Mouse (Mus musculus): ENCODE measurements at regions not wholly inside any gene's neighbourhood (a gene's known extent, or its start where the extent isn't known, plus 50 kb on each side); places are given as distances from the start of the nearest gene placed in this dataset.

DNA sequence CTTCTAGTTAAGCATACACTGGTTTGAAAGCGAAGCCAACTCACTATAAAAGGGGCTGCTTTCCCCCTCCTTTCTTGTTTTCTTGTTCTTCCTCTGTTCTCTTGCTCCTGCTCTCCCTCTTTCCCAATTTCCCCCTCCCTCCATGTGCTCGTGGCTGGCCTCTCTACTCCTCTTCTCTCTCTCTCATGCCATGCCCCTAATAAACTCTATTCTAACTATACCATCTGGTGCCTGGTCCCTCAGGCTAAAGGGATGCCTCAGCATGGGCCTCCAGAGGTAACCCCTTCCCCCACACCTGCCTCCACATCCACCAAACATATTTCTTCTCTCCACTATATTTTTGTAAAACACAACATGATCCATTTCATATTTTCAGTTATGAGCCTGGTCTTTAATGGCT is 210.1 kb downstream of the Gja1 start:
- DNase-seq (ENCODE audit: low read depth, low spot score) = no peak

DNA sequence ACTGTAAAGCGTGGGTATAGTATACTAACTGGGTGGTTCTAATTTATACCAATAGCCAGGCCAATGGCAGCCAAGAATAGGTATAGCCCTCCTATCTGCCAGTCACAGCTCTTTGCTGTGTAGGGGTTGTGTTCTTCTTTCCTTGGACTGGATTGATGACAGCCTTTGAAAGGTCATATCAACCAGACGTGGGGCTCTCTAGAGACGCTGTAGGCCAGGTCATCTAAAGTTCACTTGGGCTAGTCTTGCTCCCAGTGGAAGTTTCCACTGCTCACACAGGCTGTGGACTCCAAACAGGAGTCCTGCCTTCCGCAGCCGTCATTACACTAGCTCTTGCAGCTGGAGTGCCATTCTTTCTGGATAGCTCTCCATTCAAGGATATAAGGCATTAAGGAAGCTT is 220.3 kb downstream of the Gja1 start:
- DNase-seq (ENCODE audit: low read depth, low spot score) = no peak

DNA sequence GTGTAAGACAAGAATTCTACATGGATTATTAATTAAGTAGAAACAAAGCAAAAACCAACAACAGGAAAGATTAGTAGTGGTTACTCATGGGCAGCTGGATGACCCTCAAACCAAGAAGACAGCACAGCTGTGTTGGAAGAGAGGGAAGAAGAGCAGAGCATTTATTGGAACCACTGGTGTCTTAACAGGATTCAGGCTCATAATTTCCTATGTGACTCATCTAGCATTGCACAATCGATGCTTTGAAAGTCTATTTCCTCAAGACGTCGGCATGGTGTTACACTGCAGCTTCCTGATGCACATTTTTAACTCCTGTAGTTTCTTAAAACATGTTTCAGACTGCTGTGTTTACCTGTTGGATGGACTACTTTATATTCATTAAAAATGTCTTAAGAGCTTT is 221.1 kb downstream of the Gja1 start:
- no peak for DNase-seq (ENCODE audit: low read depth, low spot score)

DNA sequence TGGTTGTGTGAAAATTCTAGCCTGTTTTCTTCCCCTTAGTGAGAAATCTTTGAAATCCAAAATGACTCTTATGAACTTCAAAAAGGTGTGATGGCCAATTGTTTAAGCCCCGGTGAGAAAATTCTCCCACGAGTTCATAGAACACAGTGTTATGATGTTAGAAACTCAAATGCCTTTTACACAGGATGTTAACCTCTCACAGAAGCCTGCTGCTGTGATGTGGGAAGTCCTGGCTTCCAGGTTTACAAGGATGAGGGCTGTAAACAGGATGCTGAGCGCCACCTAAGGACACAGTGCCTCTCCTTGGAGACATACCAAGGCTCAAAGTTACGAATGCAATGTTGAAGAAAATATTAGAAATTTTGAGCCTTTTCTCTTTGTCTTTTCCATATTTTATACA is 222.8 kb downstream of the Gja1 start:
- DNase-seq (ENCODE audit: low read depth, low spot score) = no peak

DNA sequence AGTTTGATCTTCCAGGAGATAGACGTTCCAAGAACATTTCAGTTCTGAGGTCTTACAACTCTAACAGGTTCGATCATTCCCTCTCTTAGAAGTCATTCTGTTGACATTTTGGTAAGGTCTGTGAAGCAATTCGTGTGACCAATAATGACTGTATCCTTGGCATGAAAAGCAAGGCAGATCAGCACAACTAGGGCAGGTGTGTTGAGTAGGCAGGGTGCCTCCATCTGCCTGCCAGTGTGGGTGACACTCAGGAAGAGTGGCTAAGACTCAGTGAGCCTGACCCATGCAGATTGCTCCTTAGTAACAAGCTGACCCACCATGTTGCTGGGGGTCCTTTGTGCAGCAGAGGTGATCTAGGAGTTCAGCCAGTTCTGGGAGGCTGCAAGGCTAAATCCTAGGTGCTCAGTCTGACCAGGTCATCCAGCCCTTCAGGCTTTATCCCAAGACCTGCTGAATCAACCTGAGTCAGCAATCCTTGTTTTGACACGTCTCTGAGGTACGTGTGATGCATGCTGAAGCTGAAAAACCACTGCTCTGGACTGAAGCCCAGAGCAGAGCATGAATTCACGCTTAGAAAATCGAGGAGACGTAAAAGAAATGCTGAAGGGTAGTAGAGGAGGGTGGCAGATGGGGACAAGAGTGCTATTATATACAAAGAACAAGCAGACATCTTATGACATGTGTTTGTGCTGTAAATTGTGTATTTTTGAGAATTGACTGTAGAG is 234.6 kb downstream of the Gja1 start:
- no peak for DNase-seq (ENCODE audit: low read depth, low spot score)

DNA sequence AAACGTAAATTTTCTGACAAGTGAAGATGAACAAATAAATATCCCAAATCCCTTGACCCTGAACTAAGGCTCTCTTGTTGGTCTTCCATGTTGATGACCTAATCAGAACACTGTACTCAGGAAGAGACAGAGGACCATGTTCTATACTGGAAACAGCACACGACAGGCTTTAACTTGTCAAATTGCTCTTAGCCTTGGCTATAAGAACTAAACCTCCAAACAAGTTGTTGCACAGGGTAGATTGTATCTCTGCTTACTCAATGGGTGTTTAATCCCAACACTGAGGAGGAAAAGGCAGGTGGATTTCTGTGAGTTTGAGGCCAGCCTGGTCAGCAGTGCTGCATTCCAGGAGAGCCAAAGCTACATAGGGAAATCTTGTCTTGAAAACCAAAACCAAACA is 265.5 kb downstream of the Gja1 start:
- DNase-seq (ENCODE audit: low read depth, low spot score) = no peak

DNA sequence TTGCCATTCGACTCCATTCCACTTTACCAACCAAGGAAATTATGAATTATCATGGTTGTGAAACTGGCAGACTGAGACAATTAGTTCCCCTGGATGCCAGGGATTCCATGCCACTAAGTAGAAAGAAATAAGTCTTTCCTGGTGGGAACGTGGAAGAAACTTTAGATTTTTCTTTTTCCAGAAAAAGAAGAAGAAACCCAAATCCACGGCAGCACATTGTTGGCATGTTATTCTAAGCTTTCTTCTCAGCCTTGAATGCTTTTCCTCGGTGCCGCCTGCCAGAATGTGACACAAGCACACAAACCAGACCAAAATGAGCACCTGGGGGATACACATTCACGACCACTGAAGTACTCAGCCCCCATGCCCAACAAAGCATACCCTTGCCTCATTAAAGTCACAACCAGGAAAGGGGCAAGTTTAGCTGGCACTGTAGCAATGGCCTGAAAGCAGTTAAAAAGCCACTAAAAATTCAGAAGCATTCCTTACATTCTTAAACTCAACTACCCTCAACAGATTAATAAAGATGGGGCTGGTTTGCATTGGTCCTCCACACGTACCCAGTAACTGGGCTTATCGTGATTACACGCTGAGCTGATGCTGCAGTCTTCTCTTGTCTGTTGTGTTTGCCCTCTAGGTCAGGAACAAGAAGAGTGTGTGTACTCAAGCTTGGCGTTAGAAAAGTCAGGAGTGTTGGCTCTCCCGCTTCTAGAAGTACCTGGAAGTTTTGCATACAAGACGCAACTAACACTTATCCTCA is 266.4 kb downstream of the Gja1 start:
- DNase-seq (ENCODE audit: low read depth, low spot score) = no peak

DNA sequence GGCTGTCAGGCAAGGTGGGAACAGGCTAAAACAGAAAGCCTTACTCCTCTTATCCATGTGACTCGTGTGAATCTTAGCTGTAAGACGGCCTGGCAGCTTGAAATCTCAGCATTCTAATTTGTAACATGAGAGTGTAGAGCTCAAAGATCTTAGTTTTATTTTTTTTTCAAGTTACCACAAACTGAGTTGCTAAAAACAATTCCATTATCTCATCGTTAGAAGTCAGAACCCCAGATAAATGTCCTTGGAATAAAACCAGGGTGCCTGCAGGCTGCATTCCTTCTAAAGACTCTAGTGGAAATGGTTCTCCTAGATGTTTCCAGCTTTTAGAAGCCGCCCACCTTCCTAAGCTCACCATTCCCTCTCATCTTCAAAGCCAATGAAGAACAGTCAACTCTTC is 283.4 kb downstream of the Gja1 start:
- DNase-seq (ENCODE audit: low read depth, low spot score) = no peak

DNA sequence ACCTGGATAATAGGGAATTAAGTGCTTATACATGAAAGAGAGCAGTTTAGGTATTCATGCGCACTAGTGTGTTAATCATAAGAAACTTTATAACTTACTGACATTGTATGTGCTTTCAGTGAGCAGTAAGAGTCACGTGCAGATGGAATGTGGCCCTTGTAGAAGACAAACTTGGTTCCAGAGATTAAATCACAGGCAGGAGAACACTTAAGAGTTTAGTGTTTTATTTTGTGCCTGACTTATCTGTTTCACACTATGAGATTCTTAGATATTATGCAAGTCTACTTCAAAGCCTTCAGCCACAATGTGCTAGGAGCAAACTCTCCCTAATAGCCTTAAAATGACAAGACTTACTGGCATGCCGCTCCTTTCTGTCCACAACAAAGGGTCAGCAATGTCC is 296.8 kb downstream of the Gja1 start:
- no peak for DNase-seq (ENCODE audit: low read depth, low spot score)

DNA sequence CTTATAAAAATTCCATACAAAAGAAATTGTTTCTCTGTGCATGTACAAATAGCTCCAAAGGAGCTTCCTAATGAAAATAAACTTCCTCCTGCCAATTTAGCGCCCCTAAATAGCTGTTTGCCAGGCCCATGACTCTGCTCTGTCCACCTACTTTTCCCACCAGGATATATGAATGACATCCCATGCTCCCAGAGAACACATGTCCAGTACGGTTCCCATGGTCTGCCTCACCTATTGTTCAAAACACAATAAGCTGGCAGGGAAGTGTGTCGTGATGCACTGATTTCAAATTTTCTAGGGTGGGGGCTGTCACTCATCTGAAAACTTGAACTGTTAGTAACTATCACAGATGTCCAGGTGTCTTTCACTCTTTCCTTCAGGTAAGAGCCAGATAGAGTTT is 305.8 kb downstream of the Gja1 start:
- no peak for DNase-seq (ENCODE audit: low read depth, low spot score)

DNA sequence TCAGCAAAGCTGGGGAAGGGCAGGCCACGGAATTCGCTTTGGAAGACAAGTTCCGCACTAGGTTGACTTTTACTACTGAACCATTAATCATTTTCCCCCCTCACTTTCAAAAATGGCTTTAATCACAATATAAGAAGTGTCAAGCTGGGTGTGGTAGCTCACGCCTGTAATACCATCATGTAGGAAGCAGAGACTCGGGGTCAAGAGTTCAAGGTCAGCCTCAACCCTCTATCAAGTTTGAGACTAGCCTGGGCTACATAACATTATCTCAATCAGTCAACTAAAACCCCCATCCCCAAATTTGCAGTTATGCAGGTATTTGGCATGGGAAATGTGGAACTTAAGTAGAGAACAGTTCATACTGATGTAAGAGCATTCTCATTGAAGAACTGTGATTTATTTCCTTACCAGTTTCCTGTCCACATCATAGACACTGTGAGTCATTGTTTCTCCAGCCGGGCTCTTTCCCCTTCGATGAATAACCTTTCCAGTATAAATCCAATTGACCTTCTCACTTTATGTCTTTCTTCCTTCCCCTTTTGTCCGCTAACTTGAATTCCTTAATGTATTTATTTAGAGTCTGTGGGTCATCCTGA is 308.6 kb downstream of the Gja1 start:
- DNase-seq (ENCODE audit: low read depth, low spot score) = no peak

DNA sequence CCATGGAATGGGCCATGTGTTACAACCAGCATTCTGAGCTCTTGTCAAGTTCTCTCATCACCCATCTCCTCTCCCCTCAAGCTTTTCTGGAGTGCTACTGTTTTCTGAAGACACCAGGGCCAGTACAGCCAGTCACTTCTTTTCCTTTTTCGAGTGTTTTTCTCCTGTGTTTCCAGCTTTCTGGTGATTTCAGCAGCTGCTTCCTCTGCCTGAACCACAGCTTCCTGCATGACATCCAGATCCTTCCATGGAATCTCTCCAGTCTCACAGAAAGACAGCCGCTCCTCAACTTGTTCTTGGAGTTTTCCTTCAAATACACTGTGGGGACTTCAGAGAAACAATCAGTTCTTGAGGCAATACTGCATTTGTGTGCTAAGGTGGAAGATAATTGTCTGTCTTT is 314.3 kb downstream of the Gja1 start:
- DNase-seq (ENCODE audit: low read depth, low spot score) = no peak

DNA sequence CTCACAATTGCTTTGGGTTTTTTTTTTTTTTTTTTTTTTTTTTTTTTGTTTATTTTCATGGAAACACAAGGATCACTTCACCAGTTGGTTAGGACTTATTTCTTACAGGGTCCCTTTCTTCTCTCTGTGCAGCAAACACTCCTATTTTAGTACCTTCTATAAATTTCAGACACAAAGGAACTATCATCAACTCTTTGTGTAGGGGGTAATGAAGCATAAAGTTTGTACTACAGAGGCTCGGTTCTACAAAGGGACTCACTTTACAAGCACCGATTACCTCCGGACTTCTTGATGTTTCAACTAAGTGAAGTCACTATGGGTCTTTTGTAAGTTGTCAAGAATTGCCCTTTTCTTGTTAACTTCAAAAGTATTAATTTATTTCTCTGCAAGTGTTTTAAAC is 318.0 kb downstream of the Gja1 start:
- DNase-seq (ENCODE audit: low read depth, low spot score) = peak; percentile 14

DNA sequence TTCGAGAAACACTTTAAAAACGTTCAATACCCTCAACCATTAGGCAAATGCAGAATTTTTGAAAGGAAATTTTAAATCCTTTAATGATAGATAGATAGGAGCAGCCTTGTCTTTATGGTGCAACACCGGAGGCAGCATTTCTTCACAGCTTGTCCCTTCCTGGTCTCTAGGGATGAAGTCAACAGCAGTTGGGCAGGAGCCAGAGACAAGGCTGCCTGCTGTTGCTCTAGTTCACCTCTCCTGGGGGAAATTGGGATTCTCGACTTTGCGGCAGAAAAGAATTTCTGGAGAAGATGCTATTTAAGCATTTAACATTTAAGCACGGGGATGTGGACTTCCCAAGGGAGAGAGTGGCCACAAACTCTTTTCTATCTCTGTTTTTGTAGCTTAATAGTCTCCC is 323.0 kb downstream of the Gja1 start:
- DNase-seq (ENCODE audit: low read depth, low spot score) = no peak

DNA sequence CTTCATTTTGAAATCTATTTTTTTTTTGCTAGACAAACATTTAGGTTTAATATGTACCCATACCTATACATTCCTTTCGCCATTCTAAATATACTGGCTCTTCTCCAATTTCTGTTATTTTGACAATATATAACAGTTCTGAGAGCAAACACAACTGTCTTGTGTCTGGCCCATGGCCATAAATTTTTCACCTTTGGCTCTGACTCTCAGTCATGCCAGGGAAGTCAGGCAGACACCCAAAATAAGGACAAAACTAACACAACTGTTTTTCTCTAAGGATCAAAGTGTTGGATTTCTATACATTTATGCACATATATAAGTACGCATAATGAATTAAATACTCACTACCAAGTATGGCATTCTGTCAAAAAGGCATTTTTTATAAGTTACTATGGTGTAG is 331.3 kb downstream of the Gja1 start:
- DNase-seq (ENCODE audit: low read depth, low spot score) = no peak

DNA sequence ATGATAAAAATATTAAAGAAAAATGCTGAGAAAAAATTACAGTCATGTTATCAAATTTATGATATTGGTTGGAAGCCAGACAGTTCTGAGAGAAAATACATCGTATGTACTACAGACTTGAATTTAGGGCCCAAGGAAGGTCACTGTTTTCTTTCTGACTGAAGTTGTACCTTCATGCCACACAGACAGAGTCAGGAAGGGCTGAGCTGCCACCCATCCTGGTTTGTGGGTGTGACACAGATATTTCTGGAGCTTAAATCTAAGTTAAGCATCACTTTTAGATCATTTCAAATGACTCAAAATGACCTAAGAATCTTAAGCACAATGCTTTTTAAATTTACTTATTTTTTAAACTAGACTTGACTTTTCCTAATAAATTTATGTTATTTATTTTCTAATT is 331.8 kb downstream of the Gja1 start:
- no peak for DNase-seq (ENCODE audit: low read depth, low spot score)

DNA sequence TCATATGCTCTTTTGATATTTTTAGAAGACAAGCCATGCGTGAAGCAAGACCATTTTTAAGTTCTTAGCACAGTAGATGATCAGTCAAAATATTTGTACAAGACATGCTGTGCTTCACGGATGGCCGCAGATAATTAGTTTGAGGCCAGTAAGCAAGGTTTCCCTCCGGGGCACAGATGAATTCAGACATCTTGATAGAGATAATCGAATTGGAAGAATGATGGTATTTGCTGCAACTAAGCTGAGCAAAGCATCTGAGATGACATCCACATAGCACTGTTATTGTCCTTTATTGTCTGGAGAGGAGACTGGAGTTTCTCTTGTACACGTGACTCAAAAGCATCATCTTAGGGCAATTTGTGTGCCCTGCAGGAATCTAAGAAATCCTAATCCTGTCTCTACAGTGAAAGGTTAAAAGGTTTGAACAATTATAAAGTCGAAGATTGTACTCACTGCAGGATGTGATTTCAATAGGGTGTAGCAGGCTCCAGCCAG is 335.5 kb downstream of the Gja1 start:
- DNase-seq (ENCODE audit: low read depth, low spot score) = no peak

DNA sequence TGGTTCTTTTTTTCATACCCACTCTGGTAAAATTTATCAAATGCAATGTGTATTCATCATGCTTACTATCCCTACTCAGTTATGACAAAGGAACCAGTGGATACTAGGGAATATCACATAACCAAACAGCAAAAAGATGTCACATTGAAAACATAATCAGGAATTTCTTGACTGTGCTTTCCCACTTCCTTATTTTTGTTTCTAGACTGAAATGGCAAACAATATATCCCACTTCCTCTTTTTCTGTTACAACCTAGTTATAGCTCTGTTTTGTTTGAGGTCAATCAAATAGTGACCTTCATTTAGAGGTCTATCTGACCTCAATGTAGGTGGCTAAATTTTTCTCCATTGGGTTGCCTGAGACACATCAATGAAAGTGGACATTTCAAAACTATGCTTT is 359.9 kb downstream of the Gja1 start:
- DNase-seq (ENCODE audit: low read depth, low spot score) = no peak

DNA sequence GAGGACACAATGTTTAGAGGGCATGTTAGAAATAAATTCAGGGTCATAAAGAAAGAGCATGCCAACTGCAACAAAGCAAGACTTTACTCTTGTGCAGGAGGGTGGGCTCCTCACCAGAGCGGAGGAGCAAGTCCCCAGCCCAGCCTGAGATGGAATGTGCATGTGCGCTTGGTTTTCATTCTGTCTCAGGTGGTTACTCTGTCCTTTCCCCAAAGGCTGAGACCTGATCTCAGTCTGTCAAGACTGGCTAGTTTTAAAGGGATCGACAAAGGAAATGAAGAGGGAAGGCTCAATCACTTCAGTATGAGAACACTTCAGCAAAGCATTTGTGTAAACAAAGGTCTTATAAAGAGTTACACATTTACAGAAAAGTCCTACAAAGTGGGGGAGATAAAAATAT is 362.5 kb downstream of the Gja1 start:
- DNase-seq (ENCODE audit: low read depth, low spot score) = no peak

DNA sequence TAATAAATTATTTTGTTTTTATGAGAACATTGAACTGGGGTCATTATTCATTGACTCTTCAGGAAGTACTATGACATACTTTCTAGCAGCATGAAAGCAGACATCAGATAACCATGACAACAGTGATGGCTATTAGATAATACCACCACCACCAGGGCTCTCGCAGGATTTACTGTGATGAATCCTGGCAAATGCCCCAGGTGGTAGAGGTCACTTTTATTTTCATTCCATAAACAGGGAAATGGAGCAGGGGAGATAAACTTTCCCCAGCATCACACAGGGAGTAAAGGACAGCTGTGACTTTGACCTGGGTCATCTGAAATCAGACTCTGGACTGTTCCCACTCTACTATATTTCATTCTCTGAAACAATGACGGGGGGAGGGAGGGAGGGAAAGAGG is 375.0 kb downstream of the Gja1 start:
- DNase-seq (ENCODE audit: low read depth, low spot score) = peak; percentile 29

DNA sequence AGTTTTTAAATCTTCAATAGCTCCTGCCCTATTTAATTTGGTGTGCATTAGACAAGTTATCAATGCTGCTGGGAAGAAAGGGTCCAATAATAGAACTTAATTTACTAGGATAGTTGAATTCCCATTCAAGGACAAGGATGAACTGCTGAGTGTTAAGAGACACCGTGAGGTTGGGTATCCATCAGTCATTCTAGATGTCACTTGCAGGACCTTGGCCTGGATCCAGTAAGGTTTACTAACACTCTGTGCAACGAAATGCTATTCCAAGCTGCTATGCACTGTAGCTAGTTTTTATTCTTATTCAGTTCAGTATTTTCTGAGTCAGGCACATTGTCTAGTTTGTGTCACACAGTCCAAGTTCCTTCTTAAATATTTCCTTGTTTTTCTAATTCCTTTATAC is 376.4 kb downstream of the Gja1 start:
- DNase-seq (ENCODE audit: low read depth, low spot score) = no peak

DNA sequence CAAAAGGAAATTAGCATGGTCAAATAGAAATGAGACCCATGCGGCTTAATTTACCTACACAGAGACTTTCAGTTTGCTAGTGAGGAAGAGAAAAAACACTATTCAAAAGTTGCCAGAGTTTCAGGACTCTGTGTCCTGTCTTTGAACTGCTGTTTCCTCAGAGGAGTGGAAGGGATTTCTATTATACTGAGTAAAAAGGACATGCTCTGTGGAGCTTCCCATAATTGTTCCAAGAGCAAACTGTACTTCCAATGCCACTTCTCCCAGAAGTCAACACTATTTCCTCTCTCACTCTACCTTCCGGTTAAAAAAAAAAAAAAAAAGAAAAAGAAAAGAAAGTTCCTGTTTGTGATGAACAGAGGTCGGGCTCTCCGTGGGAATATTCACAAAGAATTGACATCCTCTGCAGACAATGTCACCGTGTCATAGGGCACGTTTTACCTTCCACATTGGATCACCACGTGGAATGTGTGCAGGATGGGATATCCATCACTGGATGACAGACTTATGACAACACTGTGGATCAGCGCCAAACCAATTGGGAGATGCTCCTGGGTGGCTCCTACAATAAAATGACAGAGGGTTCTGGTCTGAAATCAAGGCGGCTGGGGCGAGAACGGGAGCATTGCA is 377.5 kb downstream of the Gja1 start:
- no peak for DNase-seq (ENCODE audit: low read depth, low spot score)

DNA sequence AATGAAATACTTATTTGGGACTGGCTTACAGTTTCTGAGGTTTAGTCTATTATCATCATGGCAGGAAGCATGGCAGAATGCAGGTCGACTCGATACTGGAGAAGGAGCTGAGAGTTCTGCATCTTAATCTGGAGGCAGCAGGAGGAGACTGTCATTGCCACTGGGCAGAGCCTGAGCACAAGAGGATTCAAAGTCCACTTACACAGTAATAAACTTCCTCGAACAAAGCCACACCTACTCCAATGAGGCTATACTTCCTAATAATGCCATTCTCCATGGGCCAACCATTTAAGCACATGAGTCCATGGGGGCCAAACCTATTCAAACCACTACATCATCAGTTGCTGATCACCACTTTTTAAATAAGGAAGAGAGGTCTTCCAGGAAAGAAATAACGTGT is 393.5 kb downstream of the Gja1 start:
- DNase-seq (ENCODE audit: low read depth, low spot score) = no peak
